Mouse (Mus musculus): ENCODE measurements at regions not wholly inside any gene's neighbourhood (a gene's known extent, or its start where the extent isn't known, plus 50 kb on each side); places are given as distances from the start of the nearest gene placed in this dataset.

GRCm38 (mm10) chrX:4440381-4440780 is 69.9 kb downstream of the Btbd35f17 start:
- in situ Hi-C loops (cut with MboI, MseI): loop anchor here (25.0 kb wide), 2 partner anchors 328 to 422 kb away; no protein-coding TSS in a partner anchor

Measured in regulatory T cell (primary cell).